23 mouse cellular contexts compared by ENCODE assay signal in genomic region chr9:25265795-25266194, GRCm38 (mm10). TPM values are rescaled to one million over a fixed set of nuclear protein-coding genes. Genes with fewer than 3 reads are reported as not detected.
DNase-seq lines count a peak whose midpoint lies in the region; TF ChIP-seq lines count a peak whose summit lies in the region.
"Had no signal": no experiment of that assay in that cellular context is flagged by ENCODE, and none has a peak within 500 bp of the region (broad histone marks: within the 10 kb centered on the region; RNA-seq: fewer than 3 reads in every experiment).

No protein-coding gene starts in this region.

- no peak for TF ChIP-seq POLR2A in lung, adult 2 months (IDR thresholded peaks at IDR 0.05; ENCODE audit: borderline replicate concordance, extremely low read depth, low read depth, low read length)

- no peak overlapping the region for H3K4me3 ChIP-seq in lung, adult 2 months (replicated peaks; ENCODE audit: extremely low read depth, low read depth, low read length)
- H3K4me3 ChIP-seq: embryonic facial prominence, embryonic 13.5 days; embryonic facial prominence, embryonic 15.5 days; erythroblast, embryonic 14.5 days; forebrain, embryonic 10.5 days; forebrain, embryonic 12.5 days had no signal

- TF ChIP-seq CTCF in lung, adult 2 months (IDR thresholded peaks at IDR 0.05; ENCODE audit: insufficient read depth, low read length), result no peak

- WGBS in lung, adult 2 months, result 63% methylated on average over 4 of the region's 4 CpGs

- peaks cover 2% of the 10 kb centered on the region for H3K4me1 ChIP-seq in lung, adult 2 months (ENCODE audit: control insufficient read depth, insufficient read depth, low read length)
- H3K4me1 ChIP-seq: embryonic facial prominence, embryonic 13.5 days; embryonic facial prominence, embryonic 15.5 days; forebrain, embryonic 10.5 days; forebrain, embryonic 12.5 days had no signal

- DNase-seq in 416B (ENCODE audit: low read depth), result peak; percentile 75
- DNase-seq in lung, adult 2 months, result peak; percentile 28
- DNase-seq in lung, postnatal 10 days, result peak; percentile 12
- DNase-seq in lung, postnatal 25 days (ENCODE audit: low spot score), result peak; percentile 60
- DNase-seq in T-cell, adult 2 months (ENCODE audit: low spot score), result no peak
- no peak for DNase-seq in left cerebral cortex, postnatal 14 days (ENCODE audit: low spot score in 2 of 2)
- no peak for DNase-seq in adipocyte (ENCODE audit: low spot score)
- no peak for DNase-seq in thymus, postnatal 0 days (ENCODE audit: low spot score)
- DNase-seq: adrenal gland, postnatal 10 days; adrenal gland, postnatal 25 days; B cell, adult 2 months; cerebellum, adult 11 months; cerebellum, adult 18-20 months; cerebellum, adult 8-10 months; cerebellum, adult 9-11 months; cerebellum, postnatal 14 days; cerebellum, postnatal 36 days; embryo, embryonic 11 days had no signal

- intact Hi-C loops in left cerebral cortex, postnatal 14 days (cut with DNase I), result no loop called here

RNA-seq across cellular contexts. Expression of gene Sept7, which starts 13.6 kb away (rescaled TPM):
- polyA plus RNA-seq in lung, adult 2 months (2012; rRNA removed), result 10.3 and 21.3 TPM in 2 replicates
- 100 to 1,000 TPM; 359 to 366 TPM for total RNA-seq in left cerebral cortex, postnatal 14 days (2021)
- polyA plus RNA-seq in thymus, postnatal 0 days (2015; fragmentation: Nextera tagmentation; extraction: Ambion mirVana), result 259 and 261 TPM in 2 replicates

Comparison
In these comparisons a context has a peak if more than half of its experiments do, and no peak if none do; other contexts are left out.
1. DNase-seq: peak in 416B (single experiment), lung, adult 2 months (single experiment), lung, postnatal 10 days (single experiment) and lung, postnatal 25 days (single experiment); none in T-cell, adult 2 months (single experiment), left cerebral cortex, postnatal 14 days (0 of 2), adipocyte (single experiment) and thymus, postnatal 0 days (single experiment).
2. RNA of gene Sept7, which starts 13.6 kb away (polyA plus RNA-seq): 259 to 261 TPM in thymus, postnatal 0 days; 10.3 to 21.3 TPM in lung, adult 2 months; every median in the first group is over 10 times any median in the second.